Mouse (Mus musculus): ENCODE measurements at regions not wholly inside any gene's neighbourhood (a gene's known extent, or its start where the extent isn't known, plus 50 kb on each side); places are given as distances from the start of the nearest gene placed in this dataset.

DNA sequence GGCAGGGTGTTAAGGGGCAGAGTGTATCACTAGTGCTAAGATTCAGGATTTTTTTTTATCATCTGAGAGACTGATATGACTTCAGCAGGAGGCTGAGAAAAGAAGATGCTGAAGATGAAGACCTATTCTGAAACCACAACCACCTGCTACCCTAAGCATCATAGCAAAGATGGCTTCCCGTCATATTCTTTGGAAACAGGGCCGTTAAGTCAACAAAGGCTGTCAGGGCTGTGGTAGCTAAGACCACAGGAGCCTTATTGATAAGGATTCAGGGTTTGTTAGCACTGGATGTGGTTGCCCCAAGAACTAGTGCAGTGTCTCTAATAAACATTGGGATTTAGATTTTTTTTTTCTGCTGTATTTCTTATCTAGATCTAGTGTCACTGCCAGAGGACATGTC, 56.7 kb upstream of the Rasgrp1 start:
- no peak for ATAC-seq (ENCODE audit: extremely low read depth, insufficient number of reproducible peaks, low FRiP score, poor library complexity, severe bottlenecking)
- Histone ChIP-seq H3K9me3 (replicated peaks) (no peaks in the 10 kb centered on the region), H3K4me1 (ENCODE audit: insufficient read depth, low read depth, low read length) (no peaks in the 10 kb centered on the region), H3K27me3 (ENCODE audit: insufficient read depth, low read length) (no peaks in the 10 kb centered on the region), H3K4me3 (ENCODE audit: low read depth, low read length) (no peak overlapping the region), H3K36me3 (replicated peaks) (no peaks in the 10 kb centered on the region)
- TF ChIP-seq GATA2 (IDR thresholded peaks at IDR 0.05; ENCODE audit: borderline replicate concordance, low read depth, low read length) (no peak), CTCF (IDR thresholded peaks at IDR 0.05; ENCODE audit: low read depth, low read length) (no peak), TAL1 (conservative IDR thresholded peaks at IDR 0.05; ENCODE audit: low read depth, low read length) (no peak), GATA1 (IDR thresholded peaks at IDR 0.05; ENCODE audit: borderline replicate concordance, low read length) (no peak), POLR2AphosphoS5 (IDR thresholded peaks at IDR 0.05; ENCODE audit: insufficient replicate concordance, low read depth, low read length) (no peak)
- no peak for DNase-seq (ENCODE audit: low spot score)

DNA sequence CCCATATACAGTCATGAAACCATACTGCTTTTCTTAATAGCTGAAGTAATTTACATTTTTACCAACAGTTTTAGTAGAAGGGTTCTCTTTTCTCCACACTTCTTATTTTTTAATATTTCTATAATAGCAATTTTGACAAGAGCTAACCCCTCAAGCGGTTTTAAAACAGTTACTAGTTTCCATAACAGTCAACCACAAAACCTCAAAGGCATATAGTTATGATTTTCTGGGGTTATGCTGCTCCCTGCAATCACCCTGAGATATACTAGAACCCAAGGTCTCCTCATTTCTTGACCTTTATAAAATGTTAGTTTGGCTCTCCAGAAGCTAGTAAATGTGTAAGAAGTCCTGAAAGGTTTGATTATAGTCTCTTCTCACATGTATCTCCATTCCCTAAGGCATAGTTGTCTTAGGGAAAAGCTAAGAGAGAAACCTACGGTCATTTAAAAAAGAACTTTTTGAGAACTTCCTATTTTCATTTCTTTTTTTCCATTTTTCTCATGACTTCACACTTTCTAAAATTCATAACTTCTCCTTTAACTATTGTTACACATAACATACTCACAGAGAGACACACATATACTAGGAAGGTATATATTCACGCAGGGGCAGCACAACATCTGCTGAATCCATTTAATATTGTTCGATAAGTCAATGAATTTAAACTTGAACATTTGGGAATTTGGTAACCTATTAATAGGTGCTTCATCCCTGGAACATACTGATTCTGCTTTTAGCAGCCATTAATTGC, 60.8 kb upstream of the Rasgrp1 start:
- DNase-seq (ENCODE audit: low spot score), result no peak

DNA sequence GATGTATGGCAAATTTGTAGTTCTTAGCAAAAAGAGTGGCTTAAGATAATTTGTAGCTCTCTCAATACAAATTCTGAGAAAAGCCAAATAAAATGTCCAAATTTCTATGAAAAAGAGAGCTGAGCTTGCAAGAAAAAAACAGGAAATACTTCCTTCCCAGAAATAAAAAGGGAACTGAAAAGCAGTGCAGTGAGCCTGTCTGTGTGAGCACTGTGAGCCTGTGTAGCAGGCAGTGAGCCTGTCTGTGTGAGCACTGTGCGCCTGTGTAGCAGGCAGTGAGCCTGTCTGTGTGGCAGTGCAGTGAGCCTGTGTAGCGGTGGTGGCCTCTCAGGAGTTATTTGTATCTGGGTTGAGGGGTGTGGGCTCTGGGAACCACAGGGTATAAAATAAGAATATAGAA, 62.7 kb upstream of the Rasgrp1 start:
- ATAC-seq (ENCODE audit: extremely low read depth, insufficient number of reproducible peaks, low FRiP score, poor library complexity, severe bottlenecking), result no peak

More for the DNA sequence above, 60.8 kb upstream of the Rasgrp1 start:
- Histone ChIP-seq H3K36me3 (replicated peaks) (no peaks in the 10 kb centered on the region), H3K27me3 (ENCODE audit: insufficient read depth, low read length) (no peaks in the 10 kb centered on the region), H3K9me3 (replicated peaks) (no peaks in the 10 kb centered on the region), H3K4me1 (ENCODE audit: insufficient read depth, low read depth, low read length) (no peaks in the 10 kb centered on the region), H3K4me3 (ENCODE audit: low read depth, low read length) (no peak overlapping the region)
- ATAC-seq (ENCODE audit: extremely low read depth, insufficient number of reproducible peaks, low FRiP score, poor library complexity, severe bottlenecking), result no peak
- no peak for TF ChIP-seq GATA1 (IDR thresholded peaks at IDR 0.05; ENCODE audit: borderline replicate concordance, low read length)
- TF ChIP-seq TAL1 (conservative IDR thresholded peaks at IDR 0.05; ENCODE audit: low read depth, low read length), result no peak
- TF ChIP-seq GATA2 (IDR thresholded peaks at IDR 0.05; ENCODE audit: borderline replicate concordance, low read depth, low read length), result no peak
- TF ChIP-seq POLR2AphosphoS5 (IDR thresholded peaks at IDR 0.05; ENCODE audit: insufficient replicate concordance, low read depth, low read length), result no peak
- TF ChIP-seq CTCF (IDR thresholded peaks at IDR 0.05; ENCODE audit: low read depth, low read length), result no peak

DNA sequence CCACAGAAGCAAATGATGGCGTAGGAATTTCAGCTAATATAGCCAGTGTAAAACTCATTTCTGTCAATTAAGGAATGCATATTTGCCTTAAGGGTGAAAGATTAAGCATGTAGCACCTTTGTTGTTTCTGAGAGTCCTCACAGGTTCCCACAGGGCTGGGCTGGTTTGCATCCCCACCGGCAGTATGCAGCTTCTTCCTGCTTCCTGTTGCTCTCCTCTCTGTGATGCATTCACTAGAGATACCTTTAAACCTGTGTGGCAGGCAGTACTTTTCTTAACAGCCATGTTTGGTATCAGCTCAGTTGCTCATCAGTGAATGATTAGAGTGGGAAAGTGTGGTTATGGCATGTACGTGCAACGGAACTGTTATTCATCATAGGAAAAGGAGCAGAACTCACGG, 65.4 kb upstream of the Rasgrp1 start:
- Histone ChIP-seq H3K4me3 (ENCODE audit: low read depth, low read length) (no peak overlapping the region), H3K36me3 (replicated peaks) (no peaks in the 10 kb centered on the region), H3K4me1 (ENCODE audit: insufficient read depth, low read depth, low read length) (no peaks in the 10 kb centered on the region), H3K9me3 (replicated peaks) (no peaks in the 10 kb centered on the region), H3K27me3 (ENCODE audit: insufficient read depth, low read length) (no peaks in the 10 kb centered on the region)
- no peak for TF ChIP-seq TAL1 (conservative IDR thresholded peaks at IDR 0.05; ENCODE audit: low read depth, low read length)
- TF ChIP-seq GATA1 (IDR thresholded peaks at IDR 0.05; ENCODE audit: borderline replicate concordance, low read length), result no peak
- TF ChIP-seq POLR2AphosphoS5 (IDR thresholded peaks at IDR 0.05; ENCODE audit: insufficient replicate concordance, low read depth, low read length), result no peak
- no peak for TF ChIP-seq CTCF (IDR thresholded peaks at IDR 0.05; ENCODE audit: low read depth, low read length)
- TF ChIP-seq GATA2 (IDR thresholded peaks at IDR 0.05; ENCODE audit: borderline replicate concordance, low read depth, low read length), result no peak
- DNase-seq (ENCODE audit: low spot score), result no peak
- no peak for ATAC-seq (ENCODE audit: extremely low read depth, insufficient number of reproducible peaks, low FRiP score, poor library complexity, severe bottlenecking)

More for the DNA sequence above, 62.7 kb upstream of the Rasgrp1 start:
- no peak for DNase-seq (ENCODE audit: low spot score)
- H3K4me1 ChIP-seq (ENCODE audit: insufficient read depth, low read depth, low read length), result no peaks in the 10 kb centered on the region
- no peaks in the 10 kb centered on the region for H3K9me3 ChIP-seq (replicated peaks)
- no peak for TF ChIP-seq TAL1 (conservative IDR thresholded peaks at IDR 0.05; ENCODE audit: low read depth, low read length)
- no peak for TF ChIP-seq CTCF (IDR thresholded peaks at IDR 0.05; ENCODE audit: low read depth, low read length)
- no peak for TF ChIP-seq POLR2AphosphoS5 (IDR thresholded peaks at IDR 0.05; ENCODE audit: insufficient replicate concordance, low read depth, low read length)
- no peak for TF ChIP-seq GATA1 (IDR thresholded peaks at IDR 0.05; ENCODE audit: borderline replicate concordance, low read length)
- no peak for TF ChIP-seq GATA2 (IDR thresholded peaks at IDR 0.05; ENCODE audit: borderline replicate concordance, low read depth, low read length)
- no peak overlapping the region for H3K4me3 ChIP-seq (ENCODE audit: low read depth, low read length)
- H3K27me3 ChIP-seq (ENCODE audit: insufficient read depth, low read length), result no peaks in the 10 kb centered on the region
- H3K36me3 ChIP-seq (replicated peaks), result no peaks in the 10 kb centered on the region

DNA sequence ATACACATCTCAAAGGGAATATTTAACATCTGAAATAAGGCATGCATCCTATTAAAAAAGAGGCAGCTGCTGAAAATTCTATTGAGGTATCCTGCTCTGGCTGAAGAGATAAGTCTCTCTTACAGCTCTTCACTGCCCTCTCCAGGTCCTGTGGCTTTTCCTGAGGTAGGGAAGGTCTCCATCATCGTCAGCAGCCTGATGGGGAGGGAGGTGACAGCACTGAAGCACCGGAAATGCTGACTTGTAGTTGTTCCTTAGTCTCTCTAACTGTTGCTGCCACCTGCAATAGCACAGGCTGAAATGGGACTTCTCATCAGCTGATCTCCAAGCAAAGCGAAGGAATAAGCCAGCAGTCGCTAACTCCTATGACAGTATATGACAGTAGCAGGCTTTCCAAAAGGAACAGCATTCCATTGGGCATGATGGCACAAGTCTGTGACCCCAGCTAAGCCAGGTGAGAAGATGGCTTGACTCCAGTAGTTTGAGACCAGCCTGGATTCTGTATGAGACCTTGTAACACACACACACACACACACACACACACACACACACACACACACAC, 69.3 kb upstream of the Rasgrp1 start:
- Histone ChIP-seq H3K4me1 (ENCODE audit: insufficient read depth, low read depth, low read length) (no peaks in the 10 kb centered on the region), H3K27me3 (ENCODE audit: insufficient read depth, low read length) (no peaks in the 10 kb centered on the region), H3K4me3 (ENCODE audit: low read depth, low read length) (no peak overlapping the region), H3K36me3 (replicated peaks) (no peaks in the 10 kb centered on the region), H3K9me3 (replicated peaks) (no peaks in the 10 kb centered on the region)
- TF ChIP-seq TAL1 (conservative IDR thresholded peaks at IDR 0.05; ENCODE audit: low read depth, low read length) (no peak), CTCF (IDR thresholded peaks at IDR 0.05; ENCODE audit: low read depth, low read length) (no peak), POLR2AphosphoS5 (IDR thresholded peaks at IDR 0.05; ENCODE audit: insufficient replicate concordance, low read depth, low read length) (no peak), GATA2 (IDR thresholded peaks at IDR 0.05; ENCODE audit: borderline replicate concordance, low read depth, low read length) (no peak), GATA1 (IDR thresholded peaks at IDR 0.05; ENCODE audit: borderline replicate concordance, low read length) (no peak)
- no peak for DNase-seq (ENCODE audit: low spot score)
- ATAC-seq (ENCODE audit: extremely low read depth, insufficient number of reproducible peaks, low FRiP score, poor library complexity, severe bottlenecking), result no peak

DNA sequence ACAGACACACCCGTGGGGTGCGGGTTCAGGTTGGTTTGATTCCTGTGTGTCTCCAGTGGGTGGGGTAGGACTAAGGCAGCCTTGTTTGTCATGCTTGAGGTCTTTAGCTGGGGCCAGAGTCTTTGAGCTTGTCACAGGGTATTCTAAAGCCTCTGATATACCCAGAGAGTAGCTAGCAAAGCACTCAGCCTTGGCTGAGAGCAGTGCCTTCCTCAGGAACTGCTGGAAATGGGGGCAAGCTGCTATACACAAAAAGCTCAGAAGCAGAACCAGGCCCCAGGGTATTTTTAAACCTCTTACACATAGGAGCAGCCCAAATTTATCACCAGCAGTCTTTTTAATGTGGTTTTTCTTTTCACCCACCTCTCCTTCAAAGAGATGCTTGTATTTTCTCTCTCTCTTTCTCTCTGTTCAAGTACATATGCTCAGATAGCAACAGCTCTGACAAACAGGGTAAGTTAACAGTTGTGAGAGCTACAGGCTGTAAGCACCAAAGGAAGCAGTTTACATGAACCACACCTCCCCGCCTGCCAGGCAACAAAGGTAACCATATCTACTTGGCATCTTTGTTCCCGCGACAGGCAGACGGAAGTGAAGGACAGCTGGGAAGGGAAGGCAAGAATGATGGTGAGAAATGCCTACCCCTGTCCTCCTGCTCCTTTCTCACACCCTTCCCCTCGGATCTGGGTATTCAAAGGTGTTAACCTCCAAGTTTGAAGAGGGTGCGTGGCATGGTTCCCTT, 74.6 kb upstream of the Rasgrp1 start:
- no peak for TF ChIP-seq GATA2 (IDR thresholded peaks at IDR 0.05; ENCODE audit: borderline replicate concordance, low read depth, low read length)
- TF ChIP-seq POLR2AphosphoS5 (IDR thresholded peaks at IDR 0.05; ENCODE audit: insufficient replicate concordance, low read depth, low read length), result no peak
- no peak for TF ChIP-seq CTCF (IDR thresholded peaks at IDR 0.05; ENCODE audit: low read depth, low read length)
- no peak for TF ChIP-seq TAL1 (conservative IDR thresholded peaks at IDR 0.05; ENCODE audit: low read depth, low read length)
- TF ChIP-seq GATA1 (IDR thresholded peaks at IDR 0.05; ENCODE audit: borderline replicate concordance, low read length), result no peak
- no peaks in the 10 kb centered on the region for H3K4me1 ChIP-seq (ENCODE audit: insufficient read depth, low read depth, low read length)
- H3K27me3 ChIP-seq (ENCODE audit: insufficient read depth, low read length), result no peaks in the 10 kb centered on the region
- H3K9me3 ChIP-seq (replicated peaks), result no peaks in the 10 kb centered on the region
- no peaks in the 10 kb centered on the region for H3K36me3 ChIP-seq (replicated peaks)
- DNase-seq (ENCODE audit: low spot score) (no peak), ATAC-seq (ENCODE audit: extremely low read depth, insufficient number of reproducible peaks, low FRiP score, poor library complexity, severe bottlenecking) (no peak)
- no peak overlapping the region for H3K4me3 ChIP-seq (ENCODE audit: low read depth, low read length)

Measured in G1E (cell line).